Mouse (Mus musculus) left cerebral cortex, adult 9 months (tissue): Measurements from ENCODE around the gene Mks1.

Source experiments
- DNase-seq, 2 experiments: peaks; one replicate each; pipeline ENCODE4 v3.0.0; 2022; ENCODE audit warnings: low spot score in 2 of 2

Mks1 gene

GRCm38 (mm10) chr11:87875436-87875835, 22.4 kb downstream of the Mks1 start, which contains the start of gene Epx:
Epx (minus strand) TSS chr11:87875536.
- DNase-seq: no peak

DNA sequence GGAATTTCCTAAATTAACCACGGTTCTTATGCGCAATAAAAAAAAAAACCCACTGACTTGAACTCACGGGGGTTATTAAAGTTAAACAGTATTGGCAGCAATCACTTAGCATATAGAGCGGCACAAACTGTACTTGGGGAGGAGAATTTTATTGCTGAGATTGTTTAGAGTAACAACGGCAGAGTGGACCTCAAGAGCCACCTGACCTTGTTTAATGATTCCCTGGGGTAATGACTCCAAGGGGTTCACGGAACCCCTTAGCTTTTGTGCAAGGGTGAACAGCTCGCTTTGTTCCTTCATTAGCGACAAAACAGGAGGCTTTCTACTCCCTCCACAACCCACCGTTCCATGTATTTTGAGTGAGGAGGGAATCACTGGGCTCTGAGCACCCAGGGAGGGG, 26.8 kb downstream of the Mks1 start:
- no peak for DNase-seq

DNA sequence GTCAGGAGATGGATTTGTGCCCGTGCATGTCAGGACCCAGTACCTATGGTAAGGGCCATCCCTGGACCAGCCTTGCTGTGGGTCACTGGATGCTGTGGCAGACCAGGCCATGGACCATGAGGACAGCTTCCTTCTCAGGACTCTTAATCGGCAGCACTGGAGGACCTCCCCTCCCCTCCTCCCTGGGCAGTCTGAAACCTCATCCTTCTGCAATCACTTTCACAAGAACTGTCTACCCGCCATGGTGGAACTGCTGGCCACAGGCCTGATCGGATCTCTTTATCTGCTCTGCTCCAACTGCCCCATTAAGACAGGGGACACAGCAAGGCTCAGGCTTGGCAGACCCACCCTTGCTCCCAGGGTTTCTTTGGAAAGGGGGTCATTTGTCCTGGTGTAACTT, 28.7 kb downstream of the Mks1 start:
- no peak for DNase-seq

DNA sequence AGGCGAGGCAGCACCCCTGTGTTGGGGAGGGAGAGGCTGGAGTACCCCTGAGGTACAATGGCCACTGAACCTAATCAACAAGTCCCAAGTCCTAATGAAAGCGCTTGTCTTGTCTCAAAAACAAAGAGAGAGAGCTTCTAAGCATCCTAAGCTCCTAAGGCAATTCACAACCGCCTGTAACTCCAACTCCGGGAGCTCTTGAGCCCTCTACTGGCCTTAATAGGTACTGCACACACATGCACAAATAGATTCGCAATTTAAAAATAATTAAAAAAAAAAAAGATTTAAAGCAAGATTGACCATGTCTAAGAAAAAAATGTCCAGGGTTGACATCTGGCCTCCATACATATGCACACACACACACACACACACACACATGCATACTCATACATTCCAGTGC, 30.5 kb downstream of the Mks1 start:
- DNase-seq: no peak

- no peak for DNase-seq
Observed at GRCm38 (mm10) chr11:87884856-87885255, 31.8 kb downstream of the Mks1 start.

DNA sequence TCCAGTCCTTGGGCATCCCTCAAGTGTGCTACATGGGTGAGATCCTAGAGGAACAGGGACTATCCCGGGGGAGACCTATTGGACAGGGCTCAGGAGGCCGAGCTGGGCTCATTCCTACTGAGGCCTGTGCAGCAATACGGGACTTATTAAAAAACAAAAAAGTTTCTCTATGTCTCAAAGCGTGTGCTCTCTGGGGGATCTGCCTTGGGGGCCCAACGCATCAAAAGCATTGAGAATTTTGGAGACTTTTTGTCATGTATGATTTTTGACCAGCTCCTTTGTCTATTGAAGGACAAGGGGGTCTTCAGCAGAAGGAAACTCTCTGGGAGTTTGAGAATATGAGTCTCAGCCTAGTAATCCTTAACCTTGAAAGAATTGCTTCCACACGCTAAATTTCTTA, 39.2 kb downstream of the Mks1 start, which contains the start of gene Olfr462:
TSS of gene Olfr462 (minus strand) at position 101 of the 400 bp plus-strand sequence.
- DNase-seq: no peak

DNA sequence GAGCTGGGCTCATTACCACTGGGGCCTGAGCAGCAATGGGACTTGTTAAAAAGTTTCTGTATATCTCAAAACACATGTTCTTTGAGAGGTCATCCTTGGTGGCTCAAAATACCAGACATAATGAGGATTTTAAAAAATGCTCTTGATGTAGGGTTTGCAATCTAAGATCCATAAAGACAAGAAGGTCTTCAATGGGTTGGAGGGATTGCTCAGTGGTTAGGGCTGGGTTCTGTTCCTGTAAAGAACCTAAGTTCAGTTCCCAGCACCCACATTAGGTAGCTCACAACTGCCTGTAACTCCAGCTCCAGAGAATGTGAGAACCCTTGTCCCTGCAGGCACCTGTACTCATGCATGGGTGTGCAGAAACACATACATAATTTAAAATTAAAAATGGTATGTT, 44.3 kb downstream of the Mks1 start, which contains the start of gene Olfr463:
TSS of gene Olfr463 (minus strand) at position 101 of the 400 bp plus-strand sequence.
- no peak for DNase-seq

- DNase-seq: no peak
Observed at GRCm38 (mm10) chr11:87904331-87904730, 51.3 kb downstream of the Mks1 start.
